Mouse (Mus musculus) T-helper 17 cell (primary cell): ENCODE results near the gene Gm5901.
"Not testable (repeated sequence)": the region's sequence is repeated elsewhere in the genome, so short reads cannot be mapped to it uniquely, and the experiment has no call there.

Source experiments
- in situ Hi-C, 2 experiments: fragments of 300-600 bp; cut with MboI, MseI; formaldehyde crosslinking; loops; 1 replicate in 1 of 2; 2 replicates in 1 of 2; pipeline ENCODE4 v1.15.1; 2025; ENCODE audit warnings: high pct_unique_total_duplicates in 2 of 2

Gm5901 gene

DNA sequence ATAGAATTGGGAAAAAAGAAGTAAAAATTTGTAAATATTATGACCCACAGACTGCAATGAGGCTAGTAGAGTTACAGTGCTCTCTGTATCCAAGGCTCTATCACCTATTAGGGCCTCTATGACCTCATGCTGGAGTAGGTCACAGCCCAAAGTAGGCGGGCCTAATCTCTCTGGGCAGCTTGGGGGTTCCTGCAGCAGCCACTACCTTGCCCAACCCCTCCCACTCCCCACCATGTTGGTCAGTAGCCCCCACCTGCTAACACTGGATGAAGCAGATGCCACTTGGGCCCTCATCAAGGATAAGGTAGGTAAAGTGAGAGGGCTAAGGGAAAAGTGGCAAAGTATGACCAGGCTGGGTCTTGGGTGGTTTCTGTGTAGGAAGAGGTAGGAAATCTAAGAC is at the start of gene Gm5901:
Gene Gm5901, plus strand, starts transcription at position 173 of the 400 bp plus-strand sequence.
- in situ Hi-C loops, result no loop called here

DNA sequence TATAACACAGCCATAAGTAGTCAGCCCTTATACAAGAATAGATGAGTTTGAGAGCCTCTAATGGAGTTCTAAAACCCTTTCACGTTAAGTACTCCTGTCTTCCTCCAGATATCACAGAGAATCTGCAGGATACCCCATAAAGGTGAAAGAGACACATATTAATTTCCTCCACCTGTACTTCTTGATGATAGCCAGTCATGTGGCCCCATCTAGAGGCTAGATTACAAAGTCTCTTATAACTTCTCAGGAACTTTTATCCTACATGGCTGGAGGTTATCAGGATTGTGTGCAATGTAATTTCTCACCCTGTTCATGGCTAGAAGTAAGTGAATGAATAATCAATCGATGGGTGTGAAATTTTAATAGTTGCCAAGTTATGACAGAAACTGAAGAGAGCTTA is 49.5 kb upstream of the Gm5901 start:
- in situ Hi-C loops, result loop anchor here in 1 of 2 experiments (10.0 kb wide), 1 partner anchor 1151 kb away; no protein-coding TSS in a partner anchor

DNA sequence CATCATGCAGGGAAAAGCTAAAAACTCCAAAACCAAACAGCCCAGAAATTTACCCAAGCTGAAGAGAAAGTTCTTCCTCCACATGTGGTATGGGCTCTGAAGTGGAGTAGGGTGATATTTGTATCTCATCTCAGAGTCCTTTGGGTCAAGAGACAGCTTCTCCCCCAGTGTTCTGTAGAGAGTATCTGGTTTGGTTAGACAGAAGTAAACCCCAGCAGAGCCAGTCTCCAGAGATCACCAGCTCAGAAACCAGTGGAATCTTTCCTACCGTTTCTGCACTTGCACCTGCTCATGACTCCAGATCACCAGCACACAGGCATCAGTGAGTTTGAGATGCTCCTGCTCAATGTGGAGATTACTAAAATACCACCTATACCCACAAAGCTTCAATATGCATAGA is 40.8 kb upstream of the Gm5901 start, which contains the start of gene Olfr690:
Gene Olfr690, minus strand, starts transcription at position 101 of the 400 bp plus-strand sequence.
- in situ Hi-C loops, result loop anchor here in 1 of 2 experiments (5.0 kb wide), 1 partner anchor 57 kb away; no protein-coding TSS in a partner anchor

DNA sequence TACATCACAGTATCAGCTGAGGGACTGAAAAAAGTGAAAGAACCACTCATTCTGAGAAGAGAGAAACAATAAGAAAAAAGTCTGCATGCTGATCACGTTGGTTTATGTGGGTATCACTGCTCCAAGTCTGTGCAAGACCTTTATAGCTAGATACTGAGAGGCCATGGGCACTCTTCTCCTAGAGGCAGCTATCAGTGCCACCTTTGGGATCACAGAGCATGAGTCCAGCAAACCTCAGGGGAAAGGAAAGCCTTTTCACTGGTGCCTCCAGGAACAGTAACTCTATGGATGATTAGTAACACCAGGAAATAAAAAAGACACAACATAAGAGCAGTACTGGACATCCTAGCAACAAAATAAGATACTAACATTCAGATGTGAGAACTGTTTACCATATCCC is 32.7 kb upstream of the Gm5901 start, which contains the start of gene Olfr691:
Gene Olfr691, minus strand, starts transcription at position 101 of the 400 bp plus-strand sequence.
- in situ Hi-C loops, result no loop called here

DNA sequence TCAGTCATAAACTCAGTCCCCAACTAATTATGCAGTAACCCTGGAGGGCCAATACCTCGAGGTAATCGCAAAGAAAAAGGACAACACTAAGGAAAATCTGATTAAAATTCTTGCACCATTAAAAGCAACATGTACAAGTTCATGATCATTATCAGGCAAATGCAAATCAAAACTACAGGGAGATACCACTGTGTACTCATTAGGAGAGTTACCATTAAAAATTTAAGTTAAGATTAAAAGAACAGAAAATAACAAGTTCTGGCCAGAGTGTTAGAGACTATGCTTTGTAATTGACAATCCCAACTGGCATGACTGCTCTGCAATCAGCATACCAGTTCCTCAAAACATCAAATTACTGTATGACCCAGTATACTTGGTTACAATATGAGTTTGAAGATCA is 32.1 kb upstream of the Gm5901 start:
- in situ Hi-C loops, result no loop called here

DNA sequence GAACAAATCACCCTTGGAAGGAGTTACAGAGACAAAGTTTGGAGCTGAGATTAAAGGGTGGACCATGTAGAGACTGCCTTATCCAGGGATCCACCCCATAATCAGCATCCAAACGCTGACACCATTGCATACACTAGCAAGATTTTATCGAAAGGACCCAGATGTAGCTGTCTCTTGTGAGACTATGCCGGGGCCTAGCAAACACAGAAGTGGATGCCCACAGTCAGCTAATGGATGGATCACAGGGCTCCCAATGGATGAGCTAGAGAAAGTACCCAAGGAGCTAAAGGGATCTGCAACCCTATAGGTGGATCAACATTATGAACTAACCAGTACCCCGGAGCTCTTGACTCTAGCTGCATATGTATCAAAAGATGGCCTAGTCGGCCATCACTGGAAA is 18.8 kb upstream of the Gm5901 start:
- in situ Hi-C loops, result not testable (repeated sequence)

DNA sequence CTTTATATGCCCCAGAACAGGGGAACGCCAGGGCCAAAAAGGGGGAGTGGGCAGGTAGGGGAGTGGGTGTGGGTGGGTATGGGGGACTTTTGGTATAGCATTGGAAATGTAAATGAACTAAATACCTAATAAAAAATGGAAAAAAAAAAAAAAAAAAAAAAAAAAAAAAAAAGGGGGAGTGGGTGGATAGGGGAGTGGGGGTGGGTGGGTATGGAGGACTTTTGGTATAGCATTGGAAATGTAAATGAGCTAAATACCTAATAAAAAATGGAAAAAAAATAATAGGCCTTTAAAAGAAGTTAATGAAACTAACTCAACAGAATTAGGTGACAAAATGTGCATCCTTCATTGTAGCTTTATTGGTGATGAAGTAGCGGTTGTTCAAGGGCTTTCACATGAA is 18.4 kb upstream of the Gm5901 start:
- in situ Hi-C loops, result not testable (repeated sequence)

DNA sequence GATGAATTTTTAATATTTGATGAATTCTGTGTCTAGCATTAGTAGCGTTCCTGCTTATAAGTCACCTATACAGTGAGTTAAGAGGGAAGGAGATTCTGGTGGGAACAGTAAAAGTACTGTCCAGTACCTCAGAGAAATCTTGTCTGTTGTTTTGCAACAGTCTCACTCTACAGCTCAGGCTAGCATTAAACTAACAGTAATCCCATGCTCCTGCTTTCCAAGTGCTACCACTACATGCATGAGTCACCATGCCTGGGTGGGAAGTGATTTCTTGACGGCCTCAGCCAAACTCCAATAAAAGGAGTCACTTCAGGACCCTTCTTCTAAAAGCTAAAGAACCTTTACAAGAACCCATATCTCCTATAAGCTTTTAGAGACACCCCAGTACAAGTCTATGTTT is 13.1 kb upstream of the Gm5901 start:
- in situ Hi-C loops, result no loop called here

DNA sequence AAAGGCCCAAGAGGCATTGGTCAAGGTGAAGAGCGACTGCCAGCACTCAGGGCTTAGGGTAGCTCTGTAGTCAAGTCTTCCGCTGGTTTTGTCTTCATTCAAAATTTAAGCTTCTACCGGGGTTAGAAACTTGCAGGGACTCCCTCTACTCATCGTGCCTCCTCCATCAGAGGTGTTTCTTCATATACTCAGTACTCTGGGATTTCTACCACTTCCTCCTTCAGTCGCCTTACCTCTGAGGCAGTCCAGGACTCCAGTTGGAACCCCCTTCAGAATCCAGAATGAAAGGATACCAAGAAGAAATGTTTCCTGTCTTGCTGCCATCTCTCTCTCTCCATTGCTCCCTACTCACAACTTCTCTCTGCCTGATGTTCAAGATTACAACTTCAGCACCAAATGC is 7.6 kb upstream of the Gm5901 start:
- in situ Hi-C loops, result no loop called here

DNA sequence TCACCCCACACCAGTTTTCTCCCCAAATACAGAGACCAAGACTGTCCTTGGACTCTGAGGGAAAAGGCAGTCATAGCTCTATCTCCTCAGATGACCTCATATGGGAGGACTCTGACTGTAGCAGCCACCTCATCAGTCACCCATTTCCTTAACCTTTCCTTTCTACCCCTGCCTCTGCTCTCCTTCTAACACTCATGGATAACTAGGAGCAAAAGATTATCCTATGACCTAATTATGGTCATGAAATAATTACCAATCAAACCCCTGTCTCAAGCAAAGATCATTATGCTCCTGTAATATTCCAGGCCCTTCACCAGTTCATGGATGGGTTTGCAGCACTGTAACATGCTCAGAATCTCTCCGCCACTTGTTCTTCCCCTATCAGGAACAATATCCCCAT is 6.9 kb upstream of the Gm5901 start, which contains the start of gene Olfr692:
Gene Olfr692, plus strand, starts transcription at position 301 of the 400 bp plus-strand sequence.
- in situ Hi-C loops, result no loop called here

DNA sequence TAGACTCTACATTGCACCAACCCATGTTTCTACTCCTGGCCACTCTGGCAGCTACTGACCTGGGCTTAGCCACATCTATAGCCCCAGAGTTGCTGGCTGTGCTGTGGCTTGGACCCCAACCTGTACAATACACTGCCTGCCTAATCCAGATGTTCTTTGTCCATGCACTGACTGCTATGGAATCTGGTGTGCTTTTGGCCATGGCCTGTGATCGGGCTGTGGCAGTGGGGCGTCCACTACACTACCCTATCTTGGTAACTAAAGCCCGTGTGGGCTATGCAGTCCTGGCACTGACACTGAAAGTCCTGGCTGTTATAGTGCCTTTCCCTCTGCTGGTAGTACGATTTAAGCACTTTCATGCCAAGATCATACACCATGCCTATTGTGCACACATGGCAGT is 6.3 kb upstream of the Gm5901 start:
- in situ Hi-C loops, result no loop called here

DNA sequence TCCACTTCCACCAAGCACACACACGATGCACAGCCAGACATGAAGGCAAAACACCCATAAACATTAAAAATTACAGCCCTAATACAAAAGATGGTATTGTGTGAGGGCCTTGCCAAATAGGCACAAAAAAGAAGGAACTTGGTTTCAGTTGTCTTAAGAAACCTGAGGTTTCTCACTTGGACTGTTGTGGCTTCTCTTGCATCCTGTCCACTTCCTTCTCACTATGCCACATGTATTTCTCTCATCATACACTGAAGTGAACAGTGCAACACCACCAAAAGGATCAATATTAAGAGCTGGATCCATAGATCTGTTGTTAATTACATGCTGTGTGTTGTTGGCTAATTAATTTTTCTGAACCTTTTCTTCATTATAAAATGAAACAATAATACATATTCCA is 1.9 kb upstream of the Gm5901 start:
- in situ Hi-C loops, result no loop called here

DNA sequence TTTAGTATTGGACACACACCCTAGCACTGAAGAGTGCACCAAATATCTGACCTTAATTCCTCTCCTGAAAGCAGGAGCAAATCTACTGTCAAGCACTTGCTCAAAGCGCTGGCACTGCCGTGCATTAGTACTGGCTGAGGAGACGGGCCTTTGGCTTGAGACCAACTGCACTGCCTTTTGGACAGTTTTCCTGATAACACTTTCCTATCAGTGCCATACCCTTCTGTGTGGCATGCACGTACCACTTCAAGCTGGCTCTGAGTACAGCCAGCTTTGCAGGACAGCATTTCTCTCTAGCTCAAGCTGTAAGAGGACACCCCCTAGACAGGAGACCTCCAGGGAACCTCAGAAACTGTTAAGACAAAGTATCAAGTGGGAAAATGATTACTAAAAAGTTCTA is 1.3 kb upstream of the Gm5901 start:
- in situ Hi-C loops, result no loop called here

DNA sequence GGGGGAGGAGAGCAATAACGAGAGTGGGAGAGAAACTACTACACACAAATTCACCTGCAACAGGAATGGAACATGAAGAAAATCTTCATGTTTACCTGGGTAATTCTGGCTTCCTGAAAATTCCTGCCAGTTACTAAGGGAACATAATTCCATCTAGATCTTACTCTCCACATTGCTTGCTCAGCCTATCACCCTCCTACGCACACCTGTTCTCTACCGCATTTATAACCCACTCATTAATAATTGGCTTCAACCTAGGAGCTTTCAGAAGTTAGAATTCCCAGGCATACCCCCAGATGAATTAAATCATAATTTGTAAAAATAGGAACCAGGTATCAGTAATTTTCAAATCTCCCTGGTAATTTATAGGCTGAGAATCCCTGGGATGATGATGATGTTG is 862 bp upstream of the Gm5901 start:
- in situ Hi-C loops, result no loop called here

DNA sequence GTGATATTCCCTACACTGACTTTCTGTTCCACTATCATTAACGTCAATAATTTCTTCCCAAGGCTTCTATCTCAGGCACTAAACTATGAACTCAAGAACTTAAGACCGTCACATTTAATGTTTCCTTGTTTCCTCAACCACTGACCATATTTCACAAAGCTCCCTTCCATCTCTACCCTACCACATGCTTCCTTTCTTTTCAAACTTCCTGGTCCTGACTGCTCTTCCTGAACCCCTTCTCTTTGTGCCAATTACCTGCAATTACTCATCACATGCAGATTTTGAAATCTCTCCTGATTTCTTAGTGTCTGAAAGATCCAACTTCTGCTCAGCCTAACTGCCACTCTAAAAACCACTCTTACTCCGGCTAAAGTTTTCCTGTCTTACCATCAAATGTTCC is 5.5 kb downstream of the Gm5901 start:
- in situ Hi-C loops, result no loop called here

DNA sequence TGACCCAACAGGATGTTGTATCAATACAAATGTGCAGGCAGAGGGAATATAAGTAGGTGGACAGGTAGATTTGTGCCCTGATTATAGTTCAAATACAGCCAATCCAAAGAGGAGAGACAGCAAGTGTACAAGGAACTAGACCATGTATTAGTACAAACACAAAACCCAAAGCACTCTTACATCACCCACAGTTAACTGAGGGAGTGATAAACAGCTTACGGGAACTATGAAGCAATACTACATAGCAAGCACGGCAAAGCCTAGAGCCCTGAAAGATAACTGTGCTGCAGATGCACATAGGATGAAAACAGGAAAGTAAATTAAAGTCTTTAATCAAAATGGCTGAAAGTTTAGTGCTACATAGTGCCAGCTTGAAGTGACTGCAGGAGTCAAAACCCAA is 12.9 kb downstream of the Gm5901 start:
- in situ Hi-C loops, result no loop called here

DNA sequence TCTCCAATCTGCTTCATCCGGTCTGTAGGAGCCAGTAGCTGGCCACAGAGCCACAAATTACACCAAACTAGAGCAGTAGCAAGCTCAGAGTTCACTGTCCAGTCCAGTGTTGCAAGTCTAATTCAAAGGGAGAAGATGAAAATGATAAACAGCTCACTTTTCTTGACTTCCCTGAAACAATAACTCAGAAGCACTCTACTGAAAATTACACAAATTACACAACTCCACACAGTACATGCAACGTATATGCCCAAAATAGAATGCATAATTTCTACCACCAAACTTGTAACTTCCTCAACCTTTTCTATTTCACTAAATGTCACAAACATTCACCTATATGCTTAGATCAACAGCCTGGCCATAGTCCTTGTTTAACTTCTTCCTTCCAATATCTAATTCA is 15.4 kb downstream of the Gm5901 start:
- in situ Hi-C loops, result loop anchor here in 1 of 2 experiments (10.0 kb wide), 2 partner anchors 245 to 345 kb away; partner anchors contain the start of genes Ilk, Rrp8 and Trim3

DNA sequence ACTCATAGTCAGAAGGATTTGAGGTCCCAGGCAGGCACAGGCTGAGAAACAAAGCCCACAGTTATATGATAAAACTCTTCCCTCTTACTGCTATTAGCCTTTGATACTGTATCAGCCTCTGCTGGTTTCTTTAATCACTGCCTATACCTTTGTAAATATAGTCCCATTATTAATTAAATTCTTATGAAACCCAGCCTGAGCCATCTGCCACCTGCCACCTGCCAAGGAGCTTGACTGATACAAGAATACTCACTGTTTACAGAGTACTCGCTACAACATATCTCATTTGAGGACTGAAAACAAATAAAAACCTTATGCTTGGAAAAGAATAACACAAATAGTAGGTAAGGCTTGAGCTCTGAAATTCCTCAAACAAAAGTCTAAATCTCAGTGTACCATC is 19.8 kb downstream of the Gm5901 start:
- in situ Hi-C loops, result loop anchor here in 1 of 2 experiments (10.0 kb wide), 2 partner anchors 240 to 340 kb away; partner anchors contain the start of genes Ilk, Rrp8 and Trim3

DNA sequence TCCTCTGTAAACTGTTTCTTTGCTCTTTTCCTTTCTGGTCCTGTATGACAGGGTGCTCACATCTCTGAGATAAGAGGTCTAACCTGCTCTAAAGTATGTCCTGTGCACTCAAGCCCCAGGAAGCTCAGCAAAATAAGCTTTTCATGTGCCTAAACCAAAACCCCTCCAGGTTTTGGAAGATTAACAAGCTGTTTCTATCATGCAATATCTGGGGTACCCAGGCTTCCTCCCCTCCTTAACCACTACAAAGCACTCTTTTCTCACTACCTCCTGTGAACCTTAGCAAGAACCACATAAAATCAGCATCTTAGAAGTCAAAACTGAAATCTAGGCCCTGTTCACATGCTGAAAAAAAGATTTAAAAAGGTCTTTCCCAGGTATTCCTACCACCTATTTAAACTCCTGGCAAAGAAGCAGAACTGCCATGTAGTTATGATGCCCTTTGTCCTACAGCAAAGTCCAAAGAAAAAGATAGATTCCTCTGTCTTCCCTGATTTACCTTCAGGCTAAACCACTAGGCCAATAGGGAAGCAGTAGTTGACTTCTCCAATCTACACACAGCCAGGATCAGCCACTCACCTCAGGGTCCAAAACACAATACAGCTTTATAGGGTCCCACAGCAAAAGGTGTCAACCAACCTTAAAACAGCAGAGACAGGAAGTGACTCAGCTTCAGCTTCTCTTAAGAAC is 20.4 kb downstream of the Gm5901 start:
- in situ Hi-C loops, result loop anchor here in 1 of 2 experiments (10.0 kb wide), 2 partner anchors 240 to 340 kb away; partner anchors contain the start of genes Ilk, Rrp8 and Trim3

DNA sequence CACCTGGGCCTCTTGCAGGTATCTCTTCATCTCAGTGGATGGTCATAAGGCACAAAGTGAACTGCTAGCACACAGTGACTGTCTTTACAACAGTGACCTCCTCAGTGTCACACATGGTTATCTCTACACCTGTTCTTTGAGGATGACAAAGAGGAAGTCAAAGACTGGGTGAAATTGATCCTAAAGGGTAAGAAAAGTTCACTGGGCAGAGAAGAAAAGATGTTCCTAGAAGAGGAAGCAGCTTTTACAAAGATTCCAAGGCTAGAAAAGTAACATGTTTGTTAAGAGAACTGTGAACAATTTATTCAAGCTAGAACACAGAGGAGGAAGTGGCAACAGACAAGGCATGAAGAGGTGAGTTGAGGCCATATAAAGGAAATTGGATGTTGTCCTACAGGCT is 21.3 kb downstream of the Gm5901 start:
- in situ Hi-C loops, result loop anchor here in 1 of 2 experiments (10.0 kb wide), 2 partner anchors 239 to 339 kb away; partner anchors contain the start of genes Ilk, Rrp8 and Trim3

DNA sequence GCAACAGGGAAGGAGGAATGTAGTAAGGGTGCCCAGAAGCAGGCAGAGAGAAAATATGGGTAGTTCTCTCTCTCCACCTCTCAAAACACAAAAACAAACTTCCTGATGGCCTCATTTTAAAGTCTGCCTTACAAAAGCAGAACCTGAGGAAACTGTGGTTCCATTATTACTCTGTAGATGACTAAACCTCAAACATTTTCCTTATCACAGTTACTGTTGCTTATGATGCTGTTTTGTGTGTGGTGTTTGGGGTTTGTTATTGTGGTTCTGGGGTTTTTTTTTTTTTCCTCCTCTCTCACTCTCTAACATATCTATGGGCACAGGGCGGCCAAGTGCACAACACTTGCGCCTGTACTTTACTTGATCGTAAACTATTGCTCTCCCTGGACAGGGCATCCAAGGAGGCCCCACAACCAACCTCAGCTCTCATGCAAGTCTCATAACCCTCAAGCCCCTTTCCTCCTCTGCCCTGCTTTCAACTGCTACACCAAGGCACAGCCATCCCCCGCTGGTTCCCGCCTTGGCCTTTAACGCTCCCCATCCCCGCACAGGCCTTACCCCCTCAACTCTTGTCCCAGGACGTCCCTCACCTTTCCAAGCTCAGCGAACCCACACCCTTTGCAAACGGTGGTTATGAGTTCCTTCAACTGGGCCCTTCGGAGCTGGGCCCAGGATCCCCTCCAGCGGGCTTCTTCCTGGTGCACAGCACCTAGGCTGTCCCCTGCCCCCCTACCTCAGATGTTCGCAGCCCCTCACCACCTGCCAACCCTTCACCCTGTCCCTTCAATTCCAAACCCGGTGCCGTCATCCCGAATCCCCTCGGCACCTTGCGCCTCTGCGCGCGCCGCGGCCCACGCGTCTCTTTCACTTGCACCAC is 24.5 kb downstream of the Gm5901 start:
- in situ Hi-C loops, result loop anchor here in 1 of 2 experiments (10.0 kb wide), 2 partner anchors 236 to 336 kb away; partner anchors contain the start of genes Ilk, Rrp8 and Trim3
